Mouse (Mus musculus): ENCODE measurements at regions not wholly inside any gene's neighbourhood (a gene's known extent, or its start where the extent isn't known, plus 50 kb on each side); places are given as distances from the start of the nearest gene placed in this dataset.

DNA sequence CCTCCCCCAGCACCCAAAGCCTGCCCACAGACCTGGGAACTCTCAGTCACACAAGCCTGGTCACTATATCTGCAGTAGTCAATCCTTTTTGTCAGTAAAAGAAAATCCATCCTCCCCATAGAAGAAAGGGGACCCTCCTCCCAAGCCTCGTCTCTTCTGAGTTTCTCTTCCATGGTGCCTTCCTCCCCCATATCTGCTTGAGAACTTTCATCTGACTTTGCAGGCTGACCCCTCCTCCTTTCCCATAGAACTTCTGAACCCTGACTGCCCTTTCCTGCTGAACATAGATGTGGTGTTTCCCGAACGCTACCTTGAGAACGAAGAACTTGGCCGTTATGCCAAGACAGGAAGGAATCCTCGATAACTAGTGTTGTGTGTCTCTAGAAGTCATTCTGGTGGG, 462.5 kb downstream of the Ate1 start:
- no peak for DNase-seq
- intact Hi-C loops (cut with DNase I), result no loop called here

DNA sequence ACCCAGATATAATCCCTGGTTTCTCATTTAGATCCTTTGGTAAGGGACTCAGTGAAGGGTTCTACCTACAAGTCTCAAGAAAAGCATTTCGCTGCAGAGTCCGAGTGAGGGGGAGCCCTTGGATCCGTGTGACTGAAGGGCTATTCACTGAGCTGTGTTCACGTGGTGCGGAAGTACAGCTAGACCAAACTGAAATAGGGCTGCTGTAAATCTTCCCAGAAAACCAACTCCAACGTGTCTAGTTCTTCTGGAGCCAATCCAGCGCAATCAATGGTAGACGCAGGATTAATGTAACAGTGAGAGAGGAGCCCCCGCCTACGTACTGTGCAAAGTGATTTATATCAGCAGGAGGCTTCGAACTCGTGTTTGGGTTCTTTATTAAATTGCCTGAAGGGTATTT, 461.9 kb downstream of the Ate1 start:
- DNase-seq, result no peak
- intact Hi-C loops (cut with DNase I), result no loop called here

DNA sequence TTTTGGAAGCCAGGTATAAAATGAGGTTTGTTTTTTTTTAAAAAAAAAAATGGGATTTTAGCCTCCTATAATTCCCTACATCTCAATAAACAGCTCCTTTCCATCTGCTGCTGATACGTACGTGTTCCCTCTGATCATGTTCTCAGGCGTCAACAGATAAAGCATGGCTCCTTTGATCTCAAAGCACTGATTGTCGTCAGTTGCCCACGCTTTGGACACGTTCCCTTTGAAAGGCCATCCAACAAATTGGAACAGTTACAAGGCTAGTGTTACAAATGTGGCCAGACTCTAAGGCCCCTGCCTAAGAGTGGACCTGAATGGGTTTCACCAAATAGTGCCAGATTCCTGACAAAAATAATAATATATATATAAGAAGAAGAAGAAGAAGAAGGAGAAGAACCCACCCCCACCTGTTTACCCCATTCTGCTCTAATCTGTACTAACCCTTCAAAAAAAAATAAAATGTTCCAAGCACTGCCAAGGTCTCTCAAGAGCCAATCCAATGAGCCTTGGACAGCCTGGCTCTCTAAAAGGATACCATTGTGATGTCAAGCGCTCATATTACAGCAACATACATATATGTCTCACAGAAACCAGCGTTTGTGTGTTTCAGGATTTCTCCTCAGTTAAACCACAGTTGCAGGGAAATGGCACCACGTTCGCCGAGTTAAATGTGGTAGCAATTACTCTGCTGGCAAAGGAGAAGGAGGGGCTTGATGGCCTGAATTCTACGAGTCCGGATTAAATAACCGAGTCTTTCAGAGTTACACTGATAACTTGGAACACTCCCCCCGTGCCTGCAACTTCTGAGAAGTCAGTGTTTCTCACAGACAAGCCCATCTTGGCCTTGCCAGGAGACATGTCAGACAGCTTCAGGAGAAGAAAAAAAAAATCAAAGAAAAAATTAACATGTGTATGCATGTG, 460.2 kb downstream of the Ate1 start:
- intact Hi-C loops (cut with DNase I), result no loop called here
- no peak for DNase-seq

DNA sequence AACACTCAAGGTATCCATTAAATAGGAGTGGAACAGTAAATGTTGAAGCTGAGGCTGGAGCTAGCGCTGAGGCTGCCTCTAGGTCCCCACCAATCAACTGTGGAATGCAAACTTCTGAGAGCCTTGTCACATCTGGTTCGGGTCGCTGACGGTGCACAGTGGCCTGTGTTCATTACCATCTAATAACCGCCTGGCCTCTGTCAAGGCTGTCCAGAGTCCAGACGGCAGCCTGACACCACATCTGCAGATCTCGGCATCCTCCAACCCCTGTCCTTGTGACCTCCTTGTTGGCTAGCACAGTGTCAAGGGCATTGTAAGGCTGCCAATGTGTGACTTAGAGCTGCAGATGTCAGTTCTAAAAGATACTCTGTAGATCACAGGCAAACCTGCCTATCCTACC, 455.7 kb downstream of the Ate1 start:
- no peak for DNase-seq
- intact Hi-C loops (cut with DNase I), result no loop called here

DNA sequence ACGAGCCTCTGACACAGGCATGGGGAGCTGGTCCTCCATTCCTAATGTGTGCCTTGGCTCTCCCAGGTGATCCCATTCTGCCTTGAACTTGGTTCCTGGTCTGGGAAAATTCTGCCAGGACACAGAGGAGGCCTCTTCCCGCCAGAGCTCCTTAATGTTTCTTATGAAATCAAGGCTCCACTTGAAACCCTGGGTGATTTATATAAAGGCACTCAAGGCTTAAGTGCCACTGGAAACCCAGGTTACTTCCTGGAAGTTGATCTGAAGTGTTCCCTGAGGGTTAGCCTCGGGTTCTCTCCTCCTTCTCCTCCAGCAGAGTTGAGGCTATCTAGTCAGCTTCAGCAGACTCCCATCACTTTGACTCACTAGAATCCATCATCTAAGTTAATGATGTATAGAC, 451.9 kb downstream of the Ate1 start:
- DNase-seq, result no peak
- intact Hi-C loops (cut with DNase I), result no loop called here

DNA sequence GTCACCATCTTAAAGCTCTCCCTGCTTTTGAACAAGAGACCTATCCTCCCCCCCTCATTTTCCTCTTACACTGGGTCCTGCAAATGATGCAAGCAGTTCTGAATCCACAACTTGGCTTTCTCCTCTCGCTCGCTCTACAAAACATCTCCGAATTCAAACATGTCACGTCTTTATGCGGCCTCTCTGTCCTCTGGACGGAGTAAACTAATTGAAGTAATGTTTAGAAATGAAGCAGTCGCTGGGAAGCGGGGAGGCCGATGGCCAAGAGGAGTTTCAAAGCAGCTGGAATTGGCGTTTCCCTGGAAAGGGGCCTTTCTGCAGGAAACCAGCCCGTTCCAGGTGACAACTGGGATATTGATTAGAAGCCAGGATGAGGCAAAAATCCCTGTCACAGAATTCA, 446.8 kb downstream of the Ate1 start:
- intact Hi-C loops (cut with DNase I), result no loop called here
- DNase-seq, result no peak

DNA sequence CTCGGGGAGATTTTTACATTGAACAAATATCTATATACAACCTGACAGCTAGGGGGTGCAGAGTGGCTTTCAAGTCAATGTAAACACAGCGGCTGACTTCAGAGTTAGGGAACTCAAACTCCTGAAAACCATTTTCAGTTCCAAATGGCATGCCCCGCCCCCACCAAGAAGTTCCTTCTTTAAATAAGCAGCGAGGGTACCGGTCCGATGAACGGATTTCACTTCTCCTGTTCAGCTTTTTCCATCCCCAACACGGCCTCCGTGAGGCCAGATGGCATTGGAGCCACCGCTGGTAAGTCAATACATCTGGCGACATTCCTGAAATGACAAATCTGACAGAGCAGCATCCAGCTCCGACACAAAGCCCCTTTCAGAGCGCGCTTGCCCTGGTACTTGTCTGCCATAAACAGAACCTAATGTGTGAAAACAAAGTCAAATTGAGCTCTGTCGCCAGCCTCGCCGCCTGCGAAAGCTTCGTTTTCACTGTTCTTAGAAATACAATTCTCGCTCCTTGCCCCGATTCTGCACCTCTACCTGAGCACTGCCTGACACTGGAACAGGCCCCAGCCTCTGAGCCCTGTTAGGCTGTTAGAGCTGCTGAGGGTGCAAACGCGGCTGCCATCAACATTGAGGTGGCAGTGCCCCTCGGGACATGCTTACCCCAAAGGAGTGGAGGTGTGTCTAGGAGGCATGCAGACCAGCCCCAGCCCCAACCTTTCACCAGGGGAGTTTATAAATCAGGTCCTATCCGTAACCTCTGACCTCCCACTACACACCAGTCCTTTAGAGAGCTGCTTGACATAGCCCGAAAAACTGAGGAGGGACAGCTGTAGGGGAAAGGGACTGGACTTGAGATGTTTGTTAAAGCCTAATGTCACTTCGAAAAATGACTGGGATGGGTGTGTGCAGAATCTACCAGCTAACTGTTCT, 446.0 kb downstream of the Ate1 start:
- DNase-seq, result peak; percentile 24
- intact Hi-C loops (cut with DNase I), result no loop called here

DNA sequence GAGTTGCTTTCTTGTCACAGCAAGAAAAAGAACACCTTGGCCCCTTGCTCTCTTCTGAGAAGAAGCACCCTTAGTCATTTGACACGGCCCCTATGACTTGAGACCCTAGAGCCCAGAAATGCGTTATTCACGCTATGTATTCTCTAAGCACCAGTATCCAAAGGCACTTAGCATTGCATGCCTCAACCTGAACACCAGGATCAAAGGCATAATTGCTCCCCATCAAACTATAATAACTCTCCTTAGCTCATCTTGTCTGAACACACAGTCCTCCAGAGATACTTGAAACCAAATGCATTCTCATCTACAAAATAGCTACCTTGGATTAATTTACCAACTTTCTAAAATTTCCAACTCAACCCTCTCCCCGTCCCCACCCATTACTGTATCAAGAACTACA, 437.5 kb downstream of the Ate1 start:
- DNase-seq, result no peak
- intact Hi-C loops (cut with DNase I), result no loop called here

DNA sequence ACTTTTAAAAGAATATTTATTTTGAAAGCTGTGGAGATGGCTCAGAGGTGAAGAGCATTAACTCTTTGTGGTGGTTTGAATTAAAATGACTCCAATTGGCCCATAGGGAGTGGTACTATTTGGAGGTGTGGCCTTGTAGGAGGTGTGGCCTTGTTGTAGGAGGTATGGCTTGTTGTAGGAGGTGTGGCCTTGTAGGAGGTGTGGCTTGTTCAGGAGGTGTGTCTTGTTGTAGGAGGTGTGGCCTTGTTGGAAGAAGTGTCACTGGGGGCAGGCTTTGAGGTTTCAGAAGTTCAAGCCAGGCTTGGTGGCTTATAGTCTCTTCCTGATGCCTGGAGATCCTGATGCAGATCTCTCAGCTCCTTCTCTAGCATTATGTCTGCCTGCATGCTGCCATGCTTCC, 434.5 kb downstream of the Ate1 start:
- intact Hi-C loops (cut with DNase I), result no loop called here
- no peak for DNase-seq

DNA sequence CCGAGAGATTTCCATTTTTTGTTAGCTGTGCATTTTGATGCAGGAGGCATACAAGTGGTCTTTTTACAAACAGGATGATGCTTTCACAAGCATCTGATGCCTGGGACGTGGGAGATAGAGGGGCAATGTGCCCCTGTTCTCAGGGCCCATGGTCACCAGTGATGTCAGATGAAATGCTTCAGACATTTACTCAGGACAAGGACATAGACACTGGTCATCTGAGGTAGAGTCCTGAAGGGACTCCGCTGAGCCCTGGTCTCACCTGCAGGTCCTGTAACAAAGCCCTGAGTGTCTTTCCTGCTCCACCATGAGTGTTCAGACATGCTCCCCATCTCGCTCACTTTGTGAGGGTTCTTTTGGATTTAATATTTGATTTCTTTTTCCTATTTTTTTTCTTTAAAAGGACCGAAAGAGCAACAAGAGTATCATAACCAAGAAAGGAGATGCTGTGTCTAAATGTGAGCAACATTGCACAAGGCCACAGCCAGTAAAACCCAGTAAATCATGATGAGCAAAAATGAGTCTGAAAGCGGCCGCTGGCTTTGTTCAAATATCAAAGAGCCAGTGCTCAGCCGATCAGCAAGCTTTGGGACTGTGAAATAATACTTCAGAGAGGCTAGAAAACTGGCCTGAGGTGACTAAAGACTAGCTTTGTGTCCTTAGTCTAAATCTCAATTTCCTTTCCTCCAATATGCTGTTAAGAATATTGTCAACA, 430.1 kb downstream of the Ate1 start:
- DNase-seq, result no peak
- intact Hi-C loops (cut with DNase I), result no loop called here

DNA sequence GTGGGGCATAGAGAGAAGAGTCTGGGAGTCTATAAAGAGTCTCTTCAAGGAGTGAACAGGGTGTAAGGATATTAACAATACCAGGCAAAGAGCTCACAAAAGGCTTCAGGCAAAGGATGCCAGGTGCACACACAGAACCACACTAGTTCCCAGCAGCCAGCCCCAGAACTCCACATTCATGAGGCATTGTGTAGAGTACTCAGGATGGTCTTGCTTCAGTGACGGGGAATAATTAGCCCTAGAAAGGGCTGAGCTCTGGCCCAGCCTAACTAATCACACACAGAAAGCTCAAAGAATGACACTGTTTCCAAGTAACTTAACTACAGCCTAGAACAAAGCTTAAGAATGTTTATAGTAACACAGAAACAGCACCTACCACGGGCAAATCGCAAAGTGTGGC, 428.2 kb downstream of the Ate1 start:
- DNase-seq, result no peak
- intact Hi-C loops (cut with DNase I), result no loop called here

DNA sequence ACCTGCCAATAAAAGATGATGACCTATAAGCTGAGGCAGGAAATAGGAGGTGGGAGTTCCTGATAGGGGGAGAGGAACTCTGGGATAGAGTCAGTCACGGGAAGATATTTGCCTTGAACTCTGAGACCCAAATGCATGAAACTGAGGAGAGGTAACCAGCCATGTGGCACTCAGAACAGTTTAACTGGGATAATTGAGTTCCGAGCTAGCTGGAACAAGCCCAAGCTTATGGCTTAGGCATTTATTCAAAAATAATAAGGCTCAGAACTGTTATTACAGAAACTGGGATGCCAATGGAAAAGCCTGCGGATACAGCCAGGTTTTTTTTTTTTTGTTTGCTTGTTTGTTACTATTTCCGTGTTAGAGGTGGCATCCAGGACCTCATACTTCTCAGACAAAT, 425.0 kb downstream of the Ate1 start:
- intact Hi-C loops (cut with DNase I), result no loop called here
- no peak for DNase-seq

DNA sequence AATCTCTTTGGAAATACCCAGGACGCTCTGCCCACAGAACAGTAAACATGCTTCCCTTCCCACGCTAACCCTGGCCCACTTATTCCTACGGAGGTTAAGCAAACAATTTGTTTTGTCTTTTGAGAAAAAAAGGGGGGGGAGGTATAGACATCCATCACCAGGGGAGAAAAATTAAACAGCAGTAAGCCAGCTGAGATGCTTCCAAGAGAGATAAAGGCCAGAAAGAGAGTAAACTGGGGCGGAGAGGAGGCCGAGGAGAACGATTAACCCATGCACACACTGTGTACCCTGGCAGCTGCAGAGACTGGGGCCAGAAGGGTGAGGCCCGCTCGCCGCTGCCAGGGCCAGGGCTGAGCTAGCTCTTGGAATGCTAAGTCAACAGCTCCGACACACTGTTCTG, 421.6 kb downstream of the Ate1 start:
- DNase-seq, result no peak
- intact Hi-C loops (cut with DNase I), result no loop called here

DNA sequence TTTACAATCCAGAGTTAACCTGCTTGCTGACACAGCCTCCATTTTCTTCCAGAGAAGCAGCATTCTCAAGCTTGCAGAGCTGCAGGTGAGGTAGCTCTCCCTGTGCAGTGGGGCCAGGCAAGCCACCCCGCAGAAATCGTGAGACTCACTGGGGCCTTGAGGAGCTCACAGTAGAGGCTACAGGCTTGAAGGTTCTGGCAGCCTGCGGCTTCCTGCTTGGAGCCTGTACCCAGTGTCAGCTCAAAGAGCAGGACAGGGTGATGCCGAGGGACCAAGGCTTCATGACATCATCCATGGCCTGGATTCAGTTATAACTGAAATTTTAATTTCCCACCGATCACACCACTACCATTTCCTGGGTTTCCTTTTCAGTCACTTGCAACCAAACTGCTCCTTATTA, 417.5 kb downstream of the Ate1 start:
- no peak for DNase-seq
- intact Hi-C loops (cut with DNase I), result no loop called here

DNA sequence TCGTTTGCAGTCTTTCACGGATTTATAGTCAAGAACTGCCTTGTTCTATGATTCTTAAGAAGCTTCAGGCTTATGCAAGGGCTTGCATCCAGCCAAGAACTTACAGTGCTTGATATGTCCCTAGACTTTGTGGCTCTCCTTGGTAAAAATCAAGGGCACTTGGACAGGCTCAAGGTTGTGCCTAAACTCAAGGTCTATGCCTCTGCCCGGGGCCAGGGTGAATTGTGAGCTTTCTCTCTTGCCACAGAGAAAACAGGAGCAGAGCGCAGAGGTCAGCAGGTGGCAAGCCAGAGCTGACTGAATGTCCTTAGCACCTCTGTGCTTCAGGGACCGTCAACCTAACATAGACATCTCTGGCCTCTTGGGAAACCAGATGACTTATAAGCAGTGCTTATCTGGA, 413.2 kb downstream of the Ate1 start:
- intact Hi-C loops (cut with DNase I), result no loop called here
- no peak for DNase-seq

DNA sequence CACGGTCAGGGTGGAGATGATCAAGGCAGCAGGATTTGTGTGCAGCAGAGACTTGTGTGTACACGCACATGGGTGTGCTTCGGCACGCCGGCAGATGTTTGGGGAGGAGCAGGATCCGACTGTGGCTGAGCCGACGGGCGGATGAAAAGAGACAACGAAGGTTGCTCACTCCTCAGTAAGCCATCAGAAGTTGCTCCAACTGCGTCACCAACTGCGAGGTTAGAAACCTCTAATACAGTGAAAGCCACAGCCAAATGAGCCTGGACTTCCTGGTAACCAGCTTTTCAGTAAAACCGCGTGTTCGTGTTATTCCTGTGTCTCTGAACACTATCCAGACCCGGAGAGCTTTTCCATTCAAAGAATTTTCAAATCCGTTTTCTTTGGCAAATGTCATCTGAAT, 411.8 kb downstream of the Ate1 start:
- intact Hi-C loops (cut with DNase I), result no loop called here
- no peak for DNase-seq
